Mouse (Mus musculus) T-cell, adult 2 months (primary cell): ENCODE data around the gene Olfr103.

Experiments used
- DNase-seq: peaks from one replicate; pipeline ENCODE4 v3.0.0; 2022; ENCODE audit warnings: low spot score

Olfr103 gene

DNA sequence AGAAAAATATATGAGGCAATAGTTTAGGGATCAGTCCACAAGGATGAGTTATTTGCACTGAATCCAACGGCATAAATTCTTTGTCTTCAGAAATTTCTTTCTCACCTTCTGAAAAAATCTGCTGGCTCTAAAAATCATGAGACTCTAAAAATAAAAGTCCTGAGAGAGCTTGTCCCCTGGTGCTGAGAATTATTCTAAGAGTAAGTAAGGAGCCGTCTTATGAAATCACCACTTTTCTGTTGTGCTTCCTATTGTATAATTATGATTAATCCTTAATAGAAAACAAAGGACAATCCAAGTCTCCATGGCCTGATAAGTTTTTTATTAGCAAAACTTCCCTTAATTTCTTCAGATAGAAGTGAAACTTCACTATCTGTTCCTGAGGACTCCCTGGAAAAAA, at the start of gene Olfr103:
Gene Olfr103, minus strand, starts transcription at position 101 of the 400 bp plus-strand sequence.
- no peak for DNase-seq

- DNase-seq = no peak
These were observed 39.2 kb upstream of the Olfr103 start, which contains the start of gene Olfr105-ps for GRCm38 (mm10) chr17:37378733-37379132. Gene Olfr105-ps, plus strand, starts transcription at chr17:37379033.

GRCm38 (mm10) chr17:37359282-37359681, 19.8 kb upstream of the Olfr103 start, which contains the start of gene Olfr104-ps:
Gene Olfr104-ps, plus strand, starts transcription at chr17:37359582.
- no peak for DNase-seq

- DNase-seq = no peak
These were observed 22.5 kb downstream of the Olfr103 start, which contains the start of gene Olfr102 for GRCm38 (mm10) chr17:37316954-37317353. Gene Olfr102, minus strand, starts transcription at chr17:37317054.

GRCm38 (mm10) chr17:37310146-37310699, 29.3 kb downstream of the Olfr103 start:
- no peak for DNase-seq

DNA sequence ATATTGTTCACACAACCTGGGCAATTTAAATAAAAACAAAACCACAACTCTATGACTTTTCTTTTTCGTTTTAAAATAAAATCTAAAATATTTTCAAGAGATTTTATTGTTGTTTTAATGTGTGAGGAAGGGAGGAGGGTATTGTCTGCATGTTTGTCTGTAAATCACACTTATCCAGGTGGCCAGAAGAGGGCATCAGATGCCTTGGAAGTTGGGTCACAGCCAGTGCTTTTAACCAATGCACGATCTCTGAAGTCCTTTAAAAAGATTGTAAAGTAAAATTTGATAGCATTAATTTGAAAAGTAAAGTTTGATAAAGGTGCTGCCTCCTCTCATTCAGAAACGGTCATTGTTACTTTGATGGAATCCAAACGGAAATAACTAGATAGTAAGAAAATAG, 31.0 kb downstream of the Olfr103 start:
- DNase-seq = no peak

- DNase-seq = no peak
These were observed 35.3 kb downstream of the Olfr103 start, which contains the start of gene Olfr101 for GRCm38 (mm10) chr17:37304213-37304612. Gene Olfr101, minus strand, starts transcription at chr17:37304313.
